Mouse (Mus musculus): Measurements from ENCODE around the gene H3f3a. TPM values are rescaled to one million over a fixed set of nuclear protein-coding genes. Genes with fewer than 3 reads are reported as not detected.

Gene H3f3a
- 1,997 and 2,057 TPM in 2 replicates for polyA plus RNA-seq (2016; fragmentation: Nextera tagmentation; extraction: Ambion mirVana)

DNA sequence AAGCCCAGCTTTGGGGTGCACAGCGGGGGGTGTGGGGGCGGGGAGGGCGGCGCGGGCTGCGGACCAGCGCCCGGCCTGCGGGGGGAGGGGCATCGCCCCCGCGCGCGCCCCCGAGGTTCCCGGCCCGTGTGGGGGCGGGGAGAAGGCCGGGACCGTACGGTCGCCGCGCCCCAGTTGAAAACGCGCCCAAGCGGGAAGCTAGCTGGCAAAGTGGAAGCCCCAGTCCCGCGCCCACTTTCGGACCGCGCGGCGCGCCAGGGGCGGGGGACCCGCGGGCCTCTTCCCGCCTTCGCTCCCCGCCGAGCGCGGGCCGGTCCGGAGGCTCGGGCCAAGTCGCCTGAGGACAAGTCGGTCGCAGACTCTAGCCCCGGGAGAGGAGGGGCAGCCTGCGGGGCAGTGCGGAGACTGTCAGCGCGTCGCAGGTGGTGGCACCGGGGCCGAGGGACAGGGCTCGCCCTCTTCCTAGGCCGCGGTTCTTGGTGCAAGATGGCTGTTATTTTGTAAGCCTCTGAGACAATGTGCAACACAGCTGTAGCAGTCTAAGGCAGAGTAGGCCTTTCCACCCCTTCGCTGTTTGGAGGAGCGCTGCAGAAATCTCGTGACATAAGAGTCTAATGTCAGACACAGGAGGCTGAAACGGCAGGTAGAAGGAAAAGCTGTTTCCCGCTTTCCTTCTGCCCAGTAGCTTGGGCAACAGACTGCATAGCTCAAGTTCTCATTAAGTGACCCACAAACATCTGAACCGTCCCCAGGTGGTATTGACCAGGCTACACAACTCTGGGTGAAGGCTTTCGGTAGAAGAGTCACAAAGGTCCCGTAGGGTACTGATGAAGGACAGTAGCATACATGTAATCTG is at the start of gene H3f3a:
TSS of gene H3f3a (minus strand) at position 59 of the 856 bp plus-strand sequence.
- Histone ChIP-seq H3K4me1 (peaks cover 69% of the 10 kb centered on the region), H3K9me3 (replicated peaks) (no peaks in the 10 kb centered on the region), H3K27me3 (replicated peaks) (no peaks in the 10 kb centered on the region), H3K4me2 (peak within 1 kb of the TSS; percentile 87), H3K4me3 (peak within 1 kb of the TSS; percentile 89), H3K9ac (peak within 1 kb of the TSS; percentile 99), H3K27ac (peak within 1 kb of the TSS; percentile 100), H3K36me3 (peaks cover 24% of the 10 kb centered on the region)
- 3% methylated on average over 61 of the region's 69 CpGs for WGBS (ENCODE audit: insufficient replicate concordance)
- ATAC-seq = peak; percentile 66

DNA sequence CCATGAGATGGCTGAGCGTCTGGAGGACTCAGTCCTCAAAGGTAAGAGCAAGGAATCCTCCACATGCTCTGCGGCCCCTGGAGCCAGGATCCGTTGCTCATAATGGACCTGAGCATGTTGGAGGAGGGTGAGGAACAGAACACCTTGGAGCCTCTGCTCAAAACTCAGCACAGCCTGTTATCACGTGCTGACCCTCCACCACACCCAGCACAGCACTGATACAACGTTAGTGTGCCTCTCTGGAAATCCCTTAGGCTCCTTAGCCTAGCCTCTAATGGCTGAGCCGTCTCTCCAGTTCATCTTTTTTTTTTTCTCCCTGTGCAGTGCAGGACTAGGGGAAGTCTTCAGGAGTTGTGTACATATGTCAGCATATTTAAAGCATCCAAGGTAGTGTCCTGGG is 46.3 kb upstream of the H3f3a start:
- Histone ChIP-seq H3K9me3 (replicated peaks) (no peaks in the 10 kb centered on the region), H3K36me3 (peaks cover 98% of the 10 kb centered on the region), H3K9ac (no peak overlapping the region), H3K4me3 (no peak overlapping the region), H3K4me2 (peak overlapping the region; percentile 8), H3K4me1 (peaks cover 66% of the 10 kb centered on the region), H3K27ac (peak overlapping the region; percentile 12; the same call in 1 of the 2 replicates), H3K27me3 (replicated peaks) (no peaks in the 10 kb centered on the region)
- 45% methylated on average over 6 of the region's 6 CpGs for WGBS (ENCODE audit: insufficient replicate concordance)
- ATAC-seq = peak; percentile 70

DNA sequence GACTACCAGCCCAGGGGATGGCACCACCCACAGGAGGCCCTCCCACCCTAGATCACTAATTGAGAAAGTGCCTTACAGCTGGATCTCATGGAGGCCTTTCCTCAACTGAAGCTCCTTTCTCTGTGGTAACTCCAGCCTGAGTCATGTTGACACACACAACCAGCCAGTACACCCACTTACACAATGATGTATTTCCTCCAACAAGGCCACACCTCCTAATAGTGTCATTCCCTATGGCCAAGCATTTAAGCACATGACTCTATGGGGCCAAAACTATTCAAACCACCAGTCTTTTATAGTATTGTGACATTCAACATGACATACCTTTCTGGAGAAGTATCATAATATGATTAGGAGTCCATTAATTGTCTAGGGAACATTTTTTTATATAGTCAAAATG is 45.0 kb upstream of the H3f3a start:
- Histone ChIP-seq H3K36me3 (peaks cover 93% of the 10 kb centered on the region), H3K4me2 (no peak overlapping the region), H3K4me3 (no peak overlapping the region), H3K27me3 (replicated peaks) (no peaks in the 10 kb centered on the region), H3K9ac (no peak overlapping the region), H3K4me1 (peaks cover 69% of the 10 kb centered on the region), H3K27ac (peak overlapping the region; percentile 34; the same call in 1 of the 2 replicates), H3K9me3 (replicated peaks) (no peaks in the 10 kb centered on the region)
- no peak for ATAC-seq

- peak within 1 kb of the TSS; percentile 84 for H3K4me2 ChIP-seq
- peak within 1 kb of the TSS; percentile 83 for H3K4me3 ChIP-seq
- H3K36me3 ChIP-seq = peaks cover 26% of the 10 kb centered on the region
- no peaks in the 10 kb centered on the region for H3K27me3 ChIP-seq (replicated peaks)
- H3K9ac ChIP-seq = peak within 1 kb of the TSS; percentile 86
- peak within 1 kb of the TSS; percentile 99 for H3K27ac ChIP-seq
- peak; percentile 92 for ATAC-seq
- peaks cover 67% of the 10 kb centered on the region for H3K4me1 ChIP-seq
- H3K9me3 ChIP-seq (replicated peaks) = no peaks in the 10 kb centered on the region
- WGBS (ENCODE audit: insufficient replicate concordance) = under 1% methylated on average over 77 of the region's 77 CpGs
These were observed 36.9 kb upstream of the H3f3a start, which contains the start of gene Sde2 for GRCm38 (mm10) chr1:180850316-180851270. Gene Sde2, plus strand, starts transcription at chr1:180851127.

DNA sequence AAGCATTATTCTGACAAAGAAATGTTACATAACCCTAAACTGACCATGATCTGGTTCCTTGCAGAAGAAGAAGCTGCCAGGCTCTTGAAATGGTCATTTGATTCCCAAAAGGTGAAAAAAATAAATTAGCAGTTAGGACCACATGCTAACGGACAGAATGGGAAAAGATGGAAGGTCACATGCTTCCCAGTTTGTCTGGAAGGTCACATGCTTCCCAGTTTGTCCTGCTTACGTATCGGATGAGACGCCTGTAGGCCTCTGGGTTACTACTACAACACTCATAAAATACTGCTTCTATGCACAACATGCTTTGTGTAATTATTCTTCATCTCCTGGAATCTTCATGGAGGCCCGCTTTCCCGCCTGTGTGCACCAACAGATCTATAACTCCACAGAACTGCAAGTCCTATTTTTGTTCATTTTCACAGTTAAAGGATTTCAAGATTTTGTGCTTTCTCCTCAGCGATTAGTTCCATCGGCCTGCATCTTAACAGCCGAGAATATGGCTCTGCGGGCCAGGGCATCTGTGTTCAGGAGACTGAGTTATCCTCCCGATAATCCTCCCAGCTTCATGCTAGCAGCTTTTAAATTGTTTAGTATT is 36.1 kb upstream of the H3f3a start:
- Histone ChIP-seq H3K27me3 (replicated peaks) (no peaks in the 10 kb centered on the region), H3K27ac (peak overlapping the region; percentile 99), H3K9me3 (replicated peaks) (no peaks in the 10 kb centered on the region), H3K4me2 (peak overlapping the region; percentile 84), H3K4me3 (peak overlapping the region; percentile 55), H3K9ac (peak overlapping the region; percentile 80), H3K36me3 (peaks cover 18% of the 10 kb centered on the region), H3K4me1 (peaks cover 64% of the 10 kb centered on the region)
- ATAC-seq = no peak
- WGBS (ENCODE audit: insufficient replicate concordance) = 32% methylated on average over 11 of the region's 11 CpGs

- Histone ChIP-seq H3K36me3 (peaks cover 12% of the 10 kb centered on the region), H3K9me3 (replicated peaks) (no peaks in the 10 kb centered on the region), H3K27ac (peak overlapping the region; percentile 99), H3K9ac (peak overlapping the region; percentile 80), H3K27me3 (replicated peaks) (no peaks in the 10 kb centered on the region), H3K4me1 (peaks cover 56% of the 10 kb centered on the region), H3K4me2 (peak overlapping the region; percentile 84), H3K4me3 (peak overlapping the region; percentile 49)
- 8% methylated on average over 11 of the region's 11 CpGs for WGBS (ENCODE audit: insufficient replicate concordance)
- peak; percentile 2; the same call in 1 of the 2 replicates for ATAC-seq
These were observed 34.9 kb upstream of the H3f3a start for GRCm38 (mm10) chr1:180848511-180849241.

DNA sequence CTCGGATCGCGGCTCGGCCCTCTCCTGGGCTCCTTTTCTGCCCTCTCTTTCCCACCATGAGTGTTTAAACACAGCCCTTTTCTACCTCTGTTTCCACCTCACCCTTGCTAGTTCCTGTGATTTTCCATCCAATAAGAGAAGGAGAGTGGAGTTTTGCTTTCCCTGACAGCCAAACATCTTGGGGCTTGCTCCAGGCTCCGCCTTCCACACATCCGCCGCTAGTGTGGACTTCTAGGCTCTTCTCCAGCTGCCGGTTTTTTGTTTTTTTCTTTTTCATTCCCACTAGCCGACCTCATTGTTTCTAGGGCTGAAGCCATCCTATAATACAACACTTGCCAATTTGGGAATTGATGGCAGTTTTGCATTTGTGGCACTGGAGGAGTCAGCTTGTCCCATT is 34.4 kb upstream of the H3f3a start:
- peak overlapping the region; percentile 80 for H3K9ac ChIP-seq
- H3K4me3 ChIP-seq = peak overlapping the region; percentile 49
- H3K27ac ChIP-seq = peak overlapping the region; percentile 99
- peaks cover 6% of the 10 kb centered on the region for H3K36me3 ChIP-seq
- peak; percentile 72 for ATAC-seq
- no peaks in the 10 kb centered on the region for H3K27me3 ChIP-seq (replicated peaks)
- H3K4me1 ChIP-seq = peaks cover 51% of the 10 kb centered on the region
- 3% methylated on average over 9 of the region's 9 CpGs for WGBS (ENCODE audit: insufficient replicate concordance)
- H3K4me2 ChIP-seq = peak overlapping the region; percentile 84
- no peaks in the 10 kb centered on the region for H3K9me3 ChIP-seq (replicated peaks)

GRCm38 (mm10) chr1:180841561-180842300 is 28.0 kb upstream of the H3f3a start:
- no peak overlapping the region for H3K4me3 ChIP-seq
- no peak overlapping the region for H3K4me2 ChIP-seq
- no peak overlapping the region for H3K27ac ChIP-seq
- peaks cover 33% of the 10 kb centered on the region for H3K4me1 ChIP-seq
- 80% methylated on average over 8 of the region's 8 CpGs for WGBS (ENCODE audit: insufficient replicate concordance)
- H3K9me3 ChIP-seq (replicated peaks) = no peaks in the 10 kb centered on the region
- no peak overlapping the region for H3K9ac ChIP-seq
- no peaks in the 10 kb centered on the region for H3K36me3 ChIP-seq
- no peak for ATAC-seq
- H3K27me3 ChIP-seq (replicated peaks) = no peaks in the 10 kb centered on the region; the same call in 1 of the 2 replicates

DNA sequence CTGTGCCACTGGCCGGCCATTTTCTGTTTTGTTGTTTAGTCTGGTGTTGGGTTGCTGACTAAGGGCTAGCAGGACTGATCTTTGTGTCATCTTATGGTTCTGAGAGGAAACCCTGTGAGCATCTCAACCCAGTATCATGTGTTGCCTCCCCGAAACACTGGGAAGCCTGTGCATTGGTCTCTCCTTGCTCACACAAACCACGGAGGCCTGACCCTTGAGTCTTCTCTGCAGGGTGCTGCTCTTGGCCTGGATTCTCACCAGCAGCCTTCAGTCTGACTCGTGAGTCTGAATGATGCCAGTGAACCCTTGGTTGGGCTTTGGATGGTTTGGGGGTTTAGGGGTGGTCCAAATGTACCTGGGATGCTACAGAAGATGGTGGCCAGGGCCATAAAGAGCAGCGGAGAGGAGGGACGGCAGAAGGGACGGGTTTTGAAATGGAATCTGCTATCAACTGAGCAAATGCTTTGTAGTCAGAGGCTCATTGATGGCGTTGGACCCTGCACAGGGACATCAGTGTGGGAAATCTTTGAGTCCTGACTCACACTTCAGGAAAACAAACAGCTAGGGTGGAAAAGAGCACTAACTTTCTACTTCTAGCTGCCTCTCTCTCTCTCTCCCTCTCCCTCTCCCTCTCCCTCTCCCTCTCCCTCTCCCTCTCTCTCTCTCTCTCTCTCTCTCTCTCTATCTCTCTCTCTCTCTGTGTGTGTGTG is 25.6 kb upstream of the H3f3a start:
- 73% methylated on average over 8 of the region's 8 CpGs for WGBS (ENCODE audit: insufficient replicate concordance)
- Histone ChIP-seq H3K9me3 (replicated peaks) (no peaks in the 10 kb centered on the region), H3K36me3 (no peaks in the 10 kb centered on the region), H3K4me2 (no peak overlapping the region), H3K27me3 (replicated peaks) (no peaks in the 10 kb centered on the region; the same call in 1 of the 2 replicates), H3K9ac (no peak overlapping the region), H3K4me3 (no peak overlapping the region), H3K27ac (no peak overlapping the region), H3K4me1 (peaks cover 39% of the 10 kb centered on the region)
- no peak for ATAC-seq

DNA sequence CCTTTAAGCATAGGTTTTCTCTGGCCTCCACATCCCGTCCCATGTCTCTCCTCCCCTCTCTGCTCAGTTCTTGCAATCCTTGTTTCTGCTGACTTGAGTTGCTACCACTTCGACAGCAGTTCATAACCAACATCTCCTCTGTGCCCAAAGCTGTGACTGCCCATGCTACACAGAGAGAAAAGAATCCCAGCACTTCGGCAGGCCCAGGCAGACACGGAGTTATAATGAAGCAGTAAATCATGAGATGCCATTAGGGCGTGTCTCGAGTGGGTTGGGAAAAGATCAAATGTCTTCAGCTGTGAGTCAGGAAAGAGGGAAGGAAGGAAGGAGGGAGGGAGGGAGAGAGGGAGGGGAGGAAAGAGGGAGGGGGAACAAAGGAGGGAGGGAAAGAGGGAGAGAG is 24.3 kb upstream of the H3f3a start:
- no peak overlapping the region for H3K4me2 ChIP-seq

More for the DNA sequence above, 24.3 kb upstream of the H3f3a start:
- Histone ChIP-seq H3K27me3 (replicated peaks) (no peaks in the 10 kb centered on the region; the same call in 1 of the 2 replicates), H3K36me3 (no peaks in the 10 kb centered on the region), H3K9me3 (replicated peaks) (no peaks in the 10 kb centered on the region), H3K9ac (no peak overlapping the region), H3K27ac (no peak overlapping the region; the same call in none of the 2 replicates), H3K4me1 (peaks cover 39% of the 10 kb centered on the region), H3K4me3 (no peak overlapping the region)
- WGBS (ENCODE audit: insufficient replicate concordance) = 59% methylated on average over 6 of the region's 6 CpGs
- no peak for ATAC-seq

Measured in liver, embryonic 12.5 days (tissue).